Mouse (Mus musculus): ENCODE data around the gene Surf2. TPM values are rescaled to one million over a fixed set of nuclear protein-coding genes. Genes with fewer than 3 reads are reported as not detected.

Surf2 gene
- polyA plus RNA-seq (2012; rRNA removed), result 7.5 and 11.6 TPM in 2 replicates

DNA sequence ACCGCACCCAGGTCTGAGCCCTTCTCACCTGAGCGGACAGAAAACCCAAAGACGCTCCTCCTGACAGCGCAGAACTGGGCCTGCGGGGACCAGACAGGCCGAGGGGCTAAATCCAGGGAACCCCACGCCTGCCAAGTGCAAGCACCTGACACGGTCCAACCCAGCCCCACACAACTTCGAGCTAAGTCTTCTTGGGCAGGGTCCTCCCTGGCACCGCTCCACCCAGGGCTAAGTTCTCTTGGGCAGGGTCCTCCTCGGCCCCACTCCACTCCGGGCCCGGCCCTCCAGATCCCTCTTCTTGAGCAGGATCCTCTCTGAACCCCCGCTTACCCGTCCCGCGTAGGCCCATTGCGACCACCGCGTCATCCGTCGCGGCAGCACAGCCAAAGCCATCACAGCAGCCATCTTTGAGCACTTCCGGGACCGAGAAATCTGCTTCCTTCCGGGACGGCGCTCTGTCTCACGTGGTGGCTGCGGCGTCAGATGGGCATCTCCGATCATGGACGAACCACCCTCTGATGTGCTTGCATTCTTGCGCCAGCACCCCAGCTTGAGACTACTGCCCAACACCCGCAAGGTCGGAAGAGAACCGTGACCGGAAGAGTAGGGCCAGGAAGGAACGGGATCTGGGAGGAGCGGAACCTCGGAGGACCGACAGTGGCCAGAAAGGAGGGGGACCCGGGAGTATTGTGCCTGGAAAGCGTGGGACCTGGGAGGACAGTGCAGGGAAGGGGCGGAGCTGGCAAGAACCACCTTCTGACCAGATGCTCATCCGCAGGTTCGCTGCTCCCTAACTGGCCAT is at the start of gene Surf2, which contains the start of gene Surf1:
Gene Surf2 (plus strand): TSS at position 441 of the 802 bp plus-strand sequence.
Gene Surf1 (minus strand): TSS at position 604 of the 802 bp plus-strand sequence.

GRCm38 (mm10) chr2:26902467-26903220 is 13.5 kb upstream of the Surf2 start, which contains the start of gene Surf6:
Gene Surf6, minus strand, starts transcription at chr2:26902879.

GRCm38 (mm10) chr2:26910124-26910993 is 5.8 kb upstream of the Surf2 start, which contains the start of the genes Med22 and Rpl7a:
Gene Med22, minus strand, starts transcription at chr2:26910677.
Gene Rpl7a, plus strand, starts transcription at chr2:26910764.

DNA sequence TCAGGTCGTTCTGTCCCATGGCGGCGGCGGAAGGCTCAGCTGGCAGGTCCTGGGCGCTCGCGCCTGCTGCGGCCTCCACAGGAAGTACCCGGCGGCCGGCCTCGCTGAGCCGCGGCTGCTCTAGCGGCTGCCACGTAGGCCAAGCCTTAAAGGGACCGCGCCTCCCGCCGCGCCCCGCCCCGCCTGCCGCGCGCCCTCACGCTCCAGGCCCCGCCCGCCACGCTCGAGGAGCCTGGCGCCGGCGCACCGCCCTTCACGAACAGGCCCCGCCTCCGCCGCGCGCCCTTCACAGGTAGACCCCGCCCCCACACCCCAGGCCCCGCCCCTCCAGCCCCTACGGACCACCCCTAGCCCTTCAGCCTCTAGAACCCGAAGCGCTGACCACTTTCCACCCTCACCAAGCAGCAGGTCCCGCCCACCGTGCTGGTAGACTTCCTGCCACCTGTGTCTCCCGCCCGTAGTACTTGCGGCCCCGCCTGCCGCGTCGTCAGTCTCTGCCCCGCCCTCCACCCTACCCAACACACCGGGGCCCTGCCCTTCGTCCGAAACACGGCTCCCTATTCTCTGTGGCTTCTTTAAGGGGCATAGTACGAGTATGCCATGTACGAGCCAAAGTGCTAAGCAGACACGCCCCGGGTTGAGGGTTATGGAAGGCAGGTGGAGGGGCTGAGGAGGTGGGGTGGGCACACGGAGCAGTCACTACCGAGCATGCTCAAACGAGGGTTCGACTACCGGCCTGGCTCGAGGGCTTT is 17.3 kb downstream of the Surf2 start, which contains the start of the genes Surf4 and Stkld1:
Gene Surf4 (minus strand): TSS at position 625 of the 752 bp plus-strand sequence.
Gene Stkld1 (plus strand): TSS at position 744 of the 752 bp plus-strand sequence.

DNA sequence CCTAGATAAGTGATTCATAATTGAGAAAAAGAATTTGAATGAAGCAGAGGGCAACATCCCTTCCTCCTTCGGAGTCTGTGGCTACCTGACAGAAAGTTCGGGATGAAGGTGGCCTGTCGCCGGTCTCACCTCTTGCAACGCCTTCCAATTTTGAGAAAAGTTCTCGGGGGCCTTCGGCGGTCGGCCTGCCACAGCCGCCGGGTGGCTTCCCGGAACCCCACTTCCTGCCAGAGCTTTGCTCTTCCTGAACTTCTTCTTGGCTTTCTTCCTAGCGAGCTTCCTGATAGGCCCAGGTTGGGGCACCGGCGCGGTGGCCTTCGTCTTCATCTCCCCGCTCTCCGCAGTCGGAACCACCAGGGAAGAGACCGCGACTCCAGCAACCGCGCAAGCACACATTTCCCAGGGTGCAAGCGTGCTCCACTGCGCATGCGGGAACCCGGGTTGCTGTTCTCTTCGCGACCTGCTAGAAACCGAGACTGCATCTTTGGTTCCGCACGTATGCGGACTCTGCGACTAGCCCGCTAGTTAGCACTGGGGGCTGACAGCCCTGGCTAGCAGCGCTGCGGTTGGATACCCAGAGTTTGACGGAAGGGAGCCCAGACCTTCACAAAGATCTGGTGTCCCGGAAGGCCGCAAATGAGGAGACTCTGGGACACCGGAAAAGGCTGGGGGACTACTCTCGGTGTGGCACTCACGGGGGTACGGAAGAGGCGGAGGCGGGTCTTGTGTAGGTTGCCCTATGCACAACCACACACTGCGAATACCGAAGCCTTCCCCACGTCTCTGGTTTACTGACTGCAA is 48.0 kb downstream of the Surf2 start, which contains the start of gene Rexo4:
Gene Rexo4 (minus strand): TSS at position 464 of the 801 bp plus-strand sequence.

Other genes with a start within 250 kb of the Surf2 start
- not detected in 2 replicates for gene Lcn4, start 245.1 kb upstream of the Surf2 start, polyA plus RNA-seq (2012; rRNA removed)
- 0.56 and 0.79 TPM in 2 replicates for gene Abo, start 51.4 kb upstream of the Surf2 start, polyA plus RNA-seq (2012; rRNA removed)
- gene Surf6, start 13.5 kb upstream of the Surf2 start, polyA plus RNA-seq (2012; rRNA removed), result 1.8 and 2.7 TPM in 2 replicates
- gene Med22, start 5.7 kb upstream of the Surf2 start, polyA plus RNA-seq (2012; rRNA removed), result 17.2 and 18.7 TPM in 2 replicates
- gene Rpl7a, start 5.6 kb upstream of the Surf2 start, polyA plus RNA-seq (2012; rRNA removed), result 223 and 229 TPM in 2 replicates
- gene Surf1, start 163 bp downstream of the Surf2 start, polyA plus RNA-seq (2012; rRNA removed), result 23.8 and 33.8 TPM in 2 replicates
- gene Surf4, start 17.6 kb downstream of the Surf2 start, polyA plus RNA-seq (2012; rRNA removed), result 98.7 and 211 TPM in 2 replicates
- not detected in 2 replicates for gene Stkld1, start 17.7 kb downstream of the Surf2 start, polyA plus RNA-seq (2012; rRNA removed)
- 6.8 and 7.4 TPM in 2 replicates for gene Rexo4, start 48.0 kb downstream of the Surf2 start, polyA plus RNA-seq (2012; rRNA removed)
- 0.04 and 0.15 TPM in 2 replicates for gene Adamts13, start 57.0 kb downstream of the Surf2 start, polyA plus RNA-seq (2012; rRNA removed)
- gene Cacfd1, start 93.6 kb downstream of the Surf2 start, polyA plus RNA-seq (2012; rRNA removed), result 40.8 and 44.4 TPM in 2 replicates
- 3.8 and 4.3 TPM in 2 replicates for gene Slc2a6, start 111.6 kb downstream of the Surf2 start, polyA plus RNA-seq (2012; rRNA removed)
- not detected in 2 replicates for gene Mymk, start 155.8 kb downstream of the Surf2 start, polyA plus RNA-seq (2012; rRNA removed)
- gene Adamtsl2, start 163.0 kb downstream of the Surf2 start, polyA plus RNA-seq (2012; rRNA removed), result 2.6 and 2.7 TPM in 2 replicates
- gene Fam163b, start 226.1 kb downstream of the Surf2 start, polyA plus RNA-seq (2012; rRNA removed), result 0.02 TPM in 1 of 2 replicates, not detected in the other
- 0.48 and 0.60 TPM in 2 replicates for gene Dbh, start 248.9 kb downstream of the Surf2 start, polyA plus RNA-seq (2012; rRNA removed)

Data from stomach, adult 2 months (tissue).